Mouse (Mus musculus): Measurements from ENCODE around the gene Sun2. TPM values are rescaled to one million over a fixed set of nuclear protein-coding genes. Genes with fewer than 3 reads are reported as not detected.

Gene Sun2
- 6.4 and 7.7 TPM in 2 replicates for polyA plus RNA-seq (2015; fragmentation: Nextera tagmentation; extraction: Ambion mirVana)

DNA sequence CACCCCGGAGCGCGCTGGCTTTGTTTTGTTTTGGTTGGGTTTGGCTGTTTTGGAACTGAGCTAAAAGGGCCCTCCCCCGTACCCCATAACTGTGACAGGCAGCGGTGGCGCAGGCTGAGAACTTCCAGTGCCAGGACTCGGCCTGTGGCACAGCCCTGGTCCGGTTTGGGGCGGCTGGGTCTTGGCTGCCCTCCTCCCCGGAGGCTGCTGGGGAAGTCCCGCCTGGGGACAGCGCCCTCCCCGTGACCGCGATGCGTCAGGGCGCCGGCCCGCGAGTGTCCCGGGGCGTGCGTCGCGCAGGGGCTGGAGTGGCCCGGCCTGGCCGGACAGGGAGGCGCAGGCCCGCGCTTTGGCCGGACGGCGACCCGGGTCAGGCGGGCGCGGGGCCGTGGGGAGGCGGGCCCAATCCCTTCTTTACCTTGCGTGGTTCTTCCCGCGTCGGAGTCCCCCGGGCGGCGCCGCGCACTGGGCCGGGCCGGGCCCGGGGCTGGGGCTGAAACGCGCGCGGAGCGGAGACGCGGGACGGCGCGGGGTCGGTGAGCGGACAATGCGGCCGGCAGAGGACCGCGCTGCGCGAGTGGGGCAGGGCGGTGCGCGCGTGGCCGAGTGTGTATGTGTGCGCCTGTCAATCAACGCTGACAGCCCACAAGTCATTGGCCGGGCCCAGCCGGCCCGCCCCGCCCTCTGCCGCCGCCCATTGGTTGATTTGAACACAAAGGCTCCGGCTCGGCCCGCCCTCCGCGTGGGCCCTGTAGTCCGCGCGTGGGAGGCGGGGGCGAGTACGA, at the start of gene Sun2:
Gene Sun2, minus strand, starts transcription at position 616 of the 785 bp plus-strand sequence.
- peak within 1 kb of the TSS; percentile 63 for H3K27ac ChIP-seq (replicated peaks)
- peak within 1 kb of the TSS; percentile 82 for H3K4me3 ChIP-seq (replicated peaks)
- no peaks in the 10 kb centered on the region for H3K27me3 ChIP-seq
- peaks cover 44% of the 10 kb centered on the region for H3K4me1 ChIP-seq
- H3K9me3 ChIP-seq (replicated peaks): no peaks in the 10 kb centered on the region
- peak within 1 kb of the TSS; percentile 87 for H3K9ac ChIP-seq
- H3K4me2 ChIP-seq (replicated peaks): peak within 1 kb of the TSS; percentile 84
- H3K36me3 ChIP-seq: peaks cover 22% of the 10 kb centered on the region
- under 1% methylated on average over 69 of the region's 93 CpGs for WGBS
- ATAC-seq (ENCODE audit: insufficient number of reproducible peaks, low FRiP score, low TSS enrichment, low read depth): peak; percentile 89

DNA sequence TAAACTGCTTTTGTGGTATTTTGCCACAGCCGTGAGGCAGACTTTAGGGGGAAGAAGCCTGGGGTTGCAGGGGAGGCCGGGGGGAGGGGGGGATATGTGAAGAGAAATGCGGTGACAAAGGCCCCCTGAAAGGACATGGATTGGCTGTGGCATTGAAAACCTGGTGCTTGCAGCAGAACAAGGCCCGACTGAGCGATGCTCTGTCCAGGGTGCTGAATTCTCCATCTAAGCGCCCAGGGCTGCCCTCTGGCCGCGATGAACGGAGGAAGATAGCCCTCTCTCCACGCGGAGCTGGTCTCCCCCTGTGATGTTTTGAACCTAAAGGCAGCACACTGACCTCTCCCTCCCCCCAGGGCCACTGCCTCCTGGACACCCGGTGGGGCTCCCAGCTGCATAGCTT, 49.2 kb upstream of the Sun2 start:
- Histone ChIP-seq H3K27me3 (no peaks in the 10 kb centered on the region), H3K4me3 (replicated peaks) (no peak overlapping the region), H3K4me1 (no peaks in the 10 kb centered on the region), H3K36me3 (no peaks in the 10 kb centered on the region), H3K4me2 (replicated peaks) (no peak overlapping the region), H3K27ac (replicated peaks) (no peak overlapping the region), H3K9ac (no peak overlapping the region), H3K9me3 (replicated peaks) (no peaks in the 10 kb centered on the region)
- WGBS: 2% methylated on average over 12 of the region's 12 CpGs
- ATAC-seq (ENCODE audit: insufficient number of reproducible peaks, low FRiP score, low TSS enrichment, low read depth): no peak

DNA sequence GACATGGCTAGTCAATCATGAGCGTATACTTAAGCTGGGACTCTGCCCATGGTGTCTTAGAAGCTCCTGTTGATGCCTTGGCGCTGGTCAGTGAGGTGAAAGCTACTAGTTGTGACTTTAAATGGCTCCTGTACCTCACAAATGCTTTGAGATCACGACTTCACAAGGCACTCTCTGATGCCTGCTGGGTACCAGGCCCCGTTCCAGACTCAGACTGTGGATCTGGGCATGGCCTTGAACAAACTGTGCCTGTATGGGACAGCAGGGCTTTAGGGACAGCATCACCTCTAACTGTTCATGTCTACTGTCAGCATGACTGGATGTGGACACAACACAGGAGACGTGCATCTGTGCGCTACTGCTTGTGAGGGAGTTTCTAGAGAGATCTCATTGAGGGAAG, 48.6 kb upstream of the Sun2 start:
- no peaks in the 10 kb centered on the region for H3K9me3 ChIP-seq (replicated peaks)
- H3K4me2 ChIP-seq (replicated peaks): no peak overlapping the region
- no peaks in the 10 kb centered on the region for H3K4me1 ChIP-seq
- no peak overlapping the region for H3K27ac ChIP-seq (replicated peaks)
- H3K27me3 ChIP-seq: no peaks in the 10 kb centered on the region
- WGBS: 79% methylated on average over 6 of the region's 6 CpGs
- no peaks in the 10 kb centered on the region for H3K36me3 ChIP-seq
- ATAC-seq (ENCODE audit: insufficient number of reproducible peaks, low FRiP score, low TSS enrichment, low read depth): no peak
- H3K9ac ChIP-seq: no peak overlapping the region
- no peak overlapping the region for H3K4me3 ChIP-seq (replicated peaks)

DNA sequence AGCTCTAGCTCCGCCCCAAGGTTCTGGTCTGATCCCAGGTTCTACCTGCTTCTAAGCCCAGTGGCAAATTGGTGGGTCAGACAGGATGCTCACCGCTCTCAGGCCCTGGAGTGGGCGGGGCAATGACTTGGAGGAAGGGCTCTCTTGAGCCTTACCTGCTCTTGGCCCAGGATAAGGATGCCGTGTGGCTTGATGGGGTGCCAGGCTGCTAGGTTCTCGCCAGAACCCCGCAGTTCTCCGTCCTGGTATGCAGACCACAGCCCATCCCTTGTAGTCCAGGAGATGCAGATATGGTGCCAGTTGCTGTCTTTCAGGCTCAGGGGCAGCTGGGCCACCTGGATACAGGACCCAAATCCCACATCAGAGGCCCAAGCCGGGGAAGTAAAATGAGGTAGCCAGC, 47.8 kb upstream of the Sun2 start:
- Histone ChIP-seq H3K4me2 (replicated peaks) (no peak overlapping the region), H3K27me3 (no peaks in the 10 kb centered on the region), H3K27ac (replicated peaks) (no peak overlapping the region), H3K9ac (no peak overlapping the region), H3K4me3 (replicated peaks) (no peak overlapping the region), H3K4me1 (no peaks in the 10 kb centered on the region), H3K36me3 (no peaks in the 10 kb centered on the region), H3K9me3 (replicated peaks) (no peaks in the 10 kb centered on the region)
- ATAC-seq (ENCODE audit: insufficient number of reproducible peaks, low FRiP score, low TSS enrichment, low read depth): no peak
- WGBS: 55% methylated on average over 8 of the region's 8 CpGs

DNA sequence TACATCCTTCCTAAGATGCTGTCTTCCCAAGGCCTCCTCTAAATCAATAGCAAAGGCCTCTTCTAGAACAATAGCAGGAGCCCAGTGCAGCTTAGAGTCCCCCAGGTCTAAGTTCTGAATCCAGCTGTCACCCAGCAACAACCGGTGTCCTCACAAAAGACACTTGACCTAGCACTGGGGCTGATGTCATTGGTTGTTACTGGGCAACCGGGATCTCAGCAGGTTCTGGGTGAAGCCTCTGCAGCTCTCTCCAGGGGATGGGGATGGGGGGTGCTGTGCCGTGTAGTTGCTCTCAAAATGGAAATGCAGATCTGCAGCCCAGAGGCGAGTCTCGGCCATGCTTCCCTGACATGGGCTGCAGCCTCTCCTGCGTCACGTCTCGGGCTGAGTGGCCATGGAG, 45.5 kb upstream of the Sun2 start:
- ATAC-seq (ENCODE audit: insufficient number of reproducible peaks, low FRiP score, low TSS enrichment, low read depth): no peak
- 54% methylated on average over 8 of the region's 8 CpGs for WGBS
- Histone ChIP-seq H3K9me3 (replicated peaks) (no peaks in the 10 kb centered on the region), H3K4me1 (no peaks in the 10 kb centered on the region), H3K36me3 (no peaks in the 10 kb centered on the region), H3K4me3 (replicated peaks) (no peak overlapping the region), H3K4me2 (replicated peaks) (no peak overlapping the region), H3K27me3 (no peaks in the 10 kb centered on the region), H3K27ac (replicated peaks) (no peak overlapping the region), H3K9ac (no peak overlapping the region)

DNA sequence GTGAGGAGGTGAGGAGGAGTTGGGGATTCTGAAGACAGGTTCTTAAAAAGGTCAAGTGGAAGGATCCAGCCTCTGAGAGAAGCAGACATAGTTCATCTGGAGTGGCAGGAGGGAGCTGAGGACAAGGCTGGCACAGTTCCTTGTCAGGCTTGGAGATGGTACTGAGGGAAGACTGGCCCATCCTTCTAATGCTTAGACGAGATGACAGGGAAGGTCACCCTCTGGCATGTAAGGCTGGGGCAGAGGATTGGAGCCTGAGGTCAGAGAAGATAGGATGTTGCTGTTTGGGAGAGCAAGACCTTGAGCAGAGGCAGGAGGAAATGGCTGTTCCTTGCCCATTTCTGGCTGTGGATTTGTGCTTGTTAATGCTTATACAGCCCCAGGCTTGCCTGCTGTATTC, 42.7 kb upstream of the Sun2 start:
- no peak for ATAC-seq (ENCODE audit: insufficient number of reproducible peaks, low FRiP score, low TSS enrichment, low read depth)
- no peak overlapping the region for H3K4me3 ChIP-seq (replicated peaks)
- no peaks in the 10 kb centered on the region for H3K9me3 ChIP-seq (replicated peaks)
- 48% methylated on average over 1 of the region's 1 CpGs for WGBS
- no peaks in the 10 kb centered on the region for H3K36me3 ChIP-seq
- no peak overlapping the region for H3K27ac ChIP-seq (replicated peaks)
- H3K27me3 ChIP-seq: 0 out of 2 replicates have a peak, but pooled peaks cover 3% of the 10 kb centered on the region
- H3K9ac ChIP-seq: no peak overlapping the region
- no peak overlapping the region for H3K4me2 ChIP-seq (replicated peaks)
- no peaks in the 10 kb centered on the region for H3K4me1 ChIP-seq

DNA sequence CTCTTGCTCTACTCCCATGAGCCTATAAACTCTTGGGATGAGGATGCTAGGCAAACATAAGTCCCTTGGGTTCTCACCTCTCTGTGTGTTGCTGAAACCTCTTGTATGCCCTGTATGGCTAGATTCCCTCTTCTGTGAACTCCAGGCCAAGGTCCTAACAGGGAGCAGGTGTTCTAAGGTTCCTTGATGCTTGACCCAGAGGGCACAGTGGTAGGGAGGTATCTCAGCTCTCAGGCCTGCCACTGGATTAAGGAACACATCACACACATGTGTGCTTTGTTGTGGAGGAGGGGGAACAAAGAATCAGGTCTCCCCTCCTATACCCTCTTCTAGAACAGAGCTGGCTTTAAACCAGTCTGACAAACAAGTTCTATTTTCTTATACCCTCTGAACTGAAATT, 35.4 kb upstream of the Sun2 start, which contains the start of gene Dnal4:
Gene Dnal4, minus strand, starts transcription at position 101 of the 400 bp plus-strand sequence.
- no peaks in the 10 kb centered on the region for H3K36me3 ChIP-seq
- H3K9me3 ChIP-seq (replicated peaks): no peaks in the 10 kb centered on the region
- peaks cover 15% of the 10 kb centered on the region for H3K4me1 ChIP-seq
- no peak within 1 kb of the TSS for H3K4me2 ChIP-seq (replicated peaks)
- no peak within 1 kb of the TSS for H3K9ac ChIP-seq
- H3K27ac ChIP-seq (replicated peaks): no peak within 1 kb of the TSS
- 0 out of 2 replicates have a peak, but pooled peaks cover 3% of the 10 kb centered on the region for H3K27me3 ChIP-seq
- H3K4me3 ChIP-seq (replicated peaks): no peak within 1 kb of the TSS
- ATAC-seq (ENCODE audit: insufficient number of reproducible peaks, low FRiP score, low TSS enrichment, low read depth): no peak

DNA sequence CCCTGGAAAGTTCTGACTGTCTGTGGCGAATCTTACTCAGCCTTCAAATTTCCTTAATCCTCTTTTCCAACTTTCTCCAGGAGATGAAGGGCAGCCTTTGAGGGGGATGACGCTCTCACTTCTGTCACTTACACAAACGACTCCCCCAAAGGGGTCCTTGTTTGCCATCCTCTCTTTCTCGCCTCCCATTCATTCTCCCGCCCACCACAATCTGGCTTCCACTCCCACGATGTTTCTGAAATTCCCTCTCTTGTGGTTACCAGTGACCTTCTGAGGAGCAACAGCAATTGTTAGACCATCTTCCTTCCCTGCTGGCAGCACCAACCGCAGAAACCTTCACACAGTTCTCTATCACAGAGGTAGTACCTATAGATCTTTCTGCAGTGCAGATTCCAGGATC, 33.3 kb upstream of the Sun2 start:
- Histone ChIP-seq H3K36me3 (no peaks in the 10 kb centered on the region), H3K27ac (replicated peaks) (no peak overlapping the region), H3K4me1 (peaks cover 19% of the 10 kb centered on the region), H3K4me3 (replicated peaks) (no peak overlapping the region), H3K9me3 (replicated peaks) (no peaks in the 10 kb centered on the region), H3K27me3 (no peaks in the 10 kb centered on the region), H3K4me2 (replicated peaks) (no peak overlapping the region), H3K9ac (no peak overlapping the region)
- WGBS: 62% methylated on average over 7 of the region's 7 CpGs
- ATAC-seq (ENCODE audit: insufficient number of reproducible peaks, low FRiP score, low TSS enrichment, low read depth): no peak

DNA sequence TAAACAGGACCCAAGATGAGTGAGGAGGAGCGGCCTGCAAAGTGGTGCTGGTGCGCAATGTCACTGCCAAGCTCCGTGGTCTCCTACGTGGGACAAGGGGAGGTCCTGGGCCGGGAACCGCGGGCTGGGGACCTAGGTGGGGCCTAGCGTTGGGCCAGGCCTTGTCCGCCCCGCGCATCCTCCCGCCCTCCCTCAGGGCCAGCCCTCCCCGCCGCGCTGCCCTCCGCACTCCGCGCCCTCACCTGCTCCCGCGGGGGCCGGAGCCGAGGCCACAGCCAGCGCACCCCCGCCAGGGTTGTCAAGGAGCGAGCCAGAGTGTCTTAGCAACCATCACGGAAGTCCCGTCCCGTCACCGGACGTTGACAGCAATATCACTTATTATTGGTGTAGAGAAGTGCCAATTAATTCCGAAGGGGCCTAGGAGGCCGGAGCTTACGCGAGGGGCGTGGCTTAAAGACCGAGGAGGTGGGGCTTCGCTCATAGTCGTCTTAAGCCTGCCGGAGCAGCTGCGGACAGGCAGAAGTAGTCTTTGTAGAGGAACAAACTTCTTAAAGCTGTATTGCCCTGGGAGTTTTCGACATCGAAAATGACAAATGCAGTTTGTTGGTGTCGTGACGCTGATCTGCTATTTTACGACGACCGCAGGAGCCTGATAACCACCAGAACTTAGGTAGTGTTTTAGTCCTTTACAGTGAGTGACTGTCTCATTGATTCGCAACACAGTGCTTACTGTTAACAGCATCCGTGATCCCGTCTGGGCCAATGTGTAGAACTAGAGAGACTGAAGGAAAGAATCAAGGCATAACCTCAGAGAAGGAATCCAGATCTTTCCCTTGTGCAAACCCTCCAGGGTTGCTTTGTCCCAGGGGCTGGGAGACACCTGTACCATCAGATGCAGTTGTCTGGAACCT, 32.0 kb upstream of the Sun2 start:
- Histone ChIP-seq H3K9ac (peak overlapping the region; percentile 69), H3K27ac (replicated peaks) (peak overlapping the region; percentile 85), H3K4me2 (replicated peaks) (peak overlapping the region; percentile 66), H3K27me3 (no peaks in the 10 kb centered on the region), H3K36me3 (no peaks in the 10 kb centered on the region), H3K4me3 (replicated peaks) (peak overlapping the region; percentile 94), H3K4me1 (peaks cover 22% of the 10 kb centered on the region), H3K9me3 (replicated peaks) (no peaks in the 10 kb centered on the region)
- ATAC-seq (ENCODE audit: insufficient number of reproducible peaks, low FRiP score, low TSS enrichment, low read depth): peak; percentile 98
- under 1% methylated on average over 48 of the region's 50 CpGs for WGBS

DNA sequence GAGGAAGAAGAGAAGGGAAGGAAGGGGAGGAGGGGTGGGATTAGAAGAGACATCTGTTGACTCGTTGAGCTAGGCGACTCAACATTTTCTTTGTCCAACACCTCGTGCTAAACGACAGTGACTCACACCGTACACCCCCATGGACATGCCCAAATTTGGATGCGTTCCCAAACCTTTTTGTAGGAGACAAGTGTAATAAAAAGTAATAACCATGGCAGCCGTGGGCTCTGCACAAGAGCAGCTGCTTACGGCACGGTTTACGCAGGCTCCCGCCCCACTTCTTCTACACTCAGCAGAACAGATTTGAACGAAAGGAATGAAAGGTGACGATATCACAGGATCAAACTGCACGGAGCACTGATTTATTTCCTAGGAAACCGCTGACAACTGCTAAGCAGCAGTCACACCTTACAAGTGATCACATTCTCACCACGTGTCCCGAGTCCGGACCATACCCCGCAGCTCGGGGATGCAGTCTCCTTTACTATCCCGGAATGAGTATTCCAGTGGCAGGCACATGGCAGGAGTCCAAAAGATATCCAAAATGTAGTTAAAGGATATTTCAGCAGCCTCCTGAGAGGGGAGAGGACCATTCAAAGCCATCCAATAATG, 28.4 kb upstream of the Sun2 start:
- Histone ChIP-seq H3K9me3 (replicated peaks) (no peaks in the 10 kb centered on the region), H3K9ac (no peak overlapping the region), H3K36me3 (no peaks in the 10 kb centered on the region), H3K27me3 (no peaks in the 10 kb centered on the region), H3K4me1 (peaks cover 37% of the 10 kb centered on the region), H3K27ac (replicated peaks) (no peak overlapping the region), H3K4me2 (replicated peaks) (no peak overlapping the region), H3K4me3 (replicated peaks) (no peak overlapping the region)
- WGBS: 74% methylated on average over 21 of the region's 21 CpGs
- no peak for ATAC-seq (ENCODE audit: insufficient number of reproducible peaks, low FRiP score, low TSS enrichment, low read depth)

DNA sequence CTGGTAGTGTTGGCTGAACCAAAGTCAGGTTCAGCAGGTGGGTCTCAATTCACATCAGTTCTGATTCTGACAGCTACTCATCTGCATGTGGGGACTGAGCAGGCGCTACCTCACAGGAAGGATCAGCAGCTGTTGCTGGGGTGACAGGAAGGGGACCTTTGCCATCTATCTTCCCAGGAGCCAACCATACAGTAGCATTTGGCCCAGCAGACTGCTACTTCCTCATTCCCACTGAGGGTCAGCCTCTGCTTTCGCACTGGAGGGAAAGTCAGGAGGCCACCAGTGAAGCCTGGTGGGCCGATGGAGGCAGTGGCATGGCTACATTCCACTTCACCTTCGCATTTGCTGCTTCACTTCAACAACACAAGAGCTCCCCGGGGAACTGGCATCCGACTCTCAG, 26.0 kb upstream of the Sun2 start:
- Histone ChIP-seq H3K27ac (replicated peaks) (no peak overlapping the region), H3K9me3 (replicated peaks) (no peaks in the 10 kb centered on the region), H3K4me2 (replicated peaks) (no peak overlapping the region), H3K27me3 (no peaks in the 10 kb centered on the region), H3K9ac (no peak overlapping the region), H3K4me3 (replicated peaks) (no peak overlapping the region), H3K4me1 (peaks cover 44% of the 10 kb centered on the region), H3K36me3 (peaks cover 14% of the 10 kb centered on the region; the same call in 1 of the 2 replicates)
- ATAC-seq (ENCODE audit: insufficient number of reproducible peaks, low FRiP score, low TSS enrichment, low read depth): no peak
- WGBS: 65% methylated on average over 6 of the region's 6 CpGs

Data from embryonic facial prominence, embryonic 15.5 days (tissue).